Mouse (Mus musculus) liver, postnatal 0 days (tissue): ENCODE measurements around the gene Evi2b.

Experiments
- CTCF ChIP-seq: sonication (generic); IDR thresholded peaks from 2 replicates; pipeline ENCODE4 v1.5.1; 2016; ENCODE audit warnings: antibody characterized with exemption, low read depth
- EP300 ChIP-seq: IDR thresholded peaks from 2 replicates; pipeline ENCODE4 v1.6.1; 2016; ENCODE audit warnings: antibody characterized with exemption, low read depth, mild to moderate bottlenecking

DNA sequence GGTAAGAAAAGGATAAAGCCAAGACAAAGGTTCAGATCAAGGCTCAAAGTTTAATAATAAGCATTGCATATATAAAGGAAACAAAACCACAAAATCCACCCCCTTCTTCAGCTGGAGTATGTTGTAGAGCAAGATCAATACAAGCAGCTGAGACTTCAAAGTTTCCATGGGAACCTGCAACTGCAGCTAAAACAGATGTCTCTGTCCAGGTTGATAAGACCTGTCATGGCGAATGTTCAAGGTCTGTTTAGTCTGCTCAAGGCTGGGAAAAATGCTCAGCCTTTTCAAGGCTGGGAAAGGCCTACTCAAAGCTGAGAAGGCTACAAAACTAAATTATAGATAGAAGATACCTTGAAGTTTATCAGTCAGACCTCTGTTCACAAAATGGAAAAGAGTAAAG, 29.1 kb upstream of the Evi2b start:
- TF ChIP-seq CTCF (no peak), EP300 (peak; percentile 39)
